Mouse (Mus musculus): ENCODE data around the gene Arrdc4. TPM values are rescaled to one million over a fixed set of nuclear protein-coding genes. Genes with fewer than 3 reads are reported as not detected.

The Arrdc4 gene
- polyA plus RNA-seq (2014; fragmentation: Nextera tagmentation; extraction: Ambion mirVana) = 21.1 and 21.3 TPM in 2 replicates

GRCm38 (mm10) chr7:68748761-68749635, at the start of gene Arrdc4:
Gene Arrdc4, minus strand, starts transcription at chr7:68749241.
- peak; percentile 98 for DNase-seq
- no peak for TF ChIP-seq CTCF (IDR thresholded peaks at IDR 0.05; ENCODE audit: low read depth)
- H3K36me3 ChIP-seq (ENCODE audit: insufficient read depth) = peaks cover 8% of the 10 kb centered on the region
- peaks cover 3% of the 10 kb centered on the region; the same call in 1 of the 2 replicates for H3K4me1 ChIP-seq (ENCODE audit: insufficient read depth)
- no peaks in the 10 kb centered on the region for H3K27me3 ChIP-seq (ENCODE audit: insufficient read depth, low read length)
- H3K4me2 ChIP-seq = peak within 1 kb of the TSS; percentile 91
- peak within 1 kb of the TSS; percentile 75 for H3K27ac ChIP-seq (ENCODE audit: low read depth)
- H3K9me3 ChIP-seq (ENCODE audit: low read depth, low read length) = no peaks in the 10 kb centered on the region
- ATAC-seq (ENCODE audit: insufficient read depth) = peak; percentile 100
- under 1% methylated on average over 54 of the region's 54 CpGs for WGBS
- peak within 1 kb of the TSS; percentile 78 for H3K4me3 ChIP-seq (ENCODE audit: low read depth, low read length)
- peak within 1 kb of the TSS; percentile 77 for H3K9ac ChIP-seq

- Histone ChIP-seq H3K4me3 (ENCODE audit: low read depth, low read length) (no peak overlapping the region), H3K36me3 (ENCODE audit: insufficient read depth) (no peaks in the 10 kb centered on the region), H3K9me3 (ENCODE audit: low read depth, low read length) (no peaks in the 10 kb centered on the region), H3K9ac (no peak overlapping the region), H3K27me3 (ENCODE audit: insufficient read depth, low read length) (no peaks in the 10 kb centered on the region), H3K4me2 (no peak overlapping the region), H3K4me1 (ENCODE audit: insufficient read depth) (no peaks in the 10 kb centered on the region), H3K27ac (ENCODE audit: low read depth) (no peak overlapping the region)
- ATAC-seq (ENCODE audit: insufficient read depth) (no peak), DNase-seq (no peak)
- no peak for TF ChIP-seq CTCF (IDR thresholded peaks at IDR 0.05; ENCODE audit: low read depth)
- WGBS = 74% methylated on average over 5 of the region's 5 CpGs
Measured at GRCm38 (mm10) chr7:68795578-68795977, 46.5 kb upstream of the Arrdc4 start.

GRCm38 (mm10) chr7:68788711-68789110, 39.7 kb upstream of the Arrdc4 start:
- no peaks in the 10 kb centered on the region for H3K27me3 ChIP-seq (ENCODE audit: insufficient read depth, low read length)
- no peak overlapping the region for H3K9ac ChIP-seq
- DNase-seq (peak; percentile 5), ATAC-seq (ENCODE audit: insufficient read depth) (no peak)
- no peak overlapping the region for H3K4me3 ChIP-seq (ENCODE audit: low read depth, low read length)
- WGBS = 79% methylated on average over 3 of the region's 3 CpGs
- H3K9me3 ChIP-seq (ENCODE audit: low read depth, low read length) = no peaks in the 10 kb centered on the region
- H3K27ac ChIP-seq (ENCODE audit: low read depth) = no peak overlapping the region
- no peak overlapping the region for H3K4me2 ChIP-seq
- no peaks in the 10 kb centered on the region for H3K36me3 ChIP-seq (ENCODE audit: insufficient read depth)
- no peak for TF ChIP-seq CTCF (IDR thresholded peaks at IDR 0.05; ENCODE audit: low read depth)
- no peaks in the 10 kb centered on the region for H3K4me1 ChIP-seq (ENCODE audit: insufficient read depth)

- Histone ChIP-seq H3K27ac (ENCODE audit: low read depth) (no peak overlapping the region), H3K4me3 (ENCODE audit: low read depth, low read length) (no peak overlapping the region), H3K36me3 (ENCODE audit: insufficient read depth) (no peaks in the 10 kb centered on the region), H3K27me3 (ENCODE audit: insufficient read depth, low read length) (no peaks in the 10 kb centered on the region), H3K4me1 (ENCODE audit: insufficient read depth) (no peaks in the 10 kb centered on the region), H3K9me3 (ENCODE audit: low read depth, low read length) (no peaks in the 10 kb centered on the region), H3K4me2 (no peak overlapping the region), H3K9ac (no peak overlapping the region)
- no peak for TF ChIP-seq CTCF (IDR thresholded peaks at IDR 0.05; ENCODE audit: low read depth)
- WGBS = 75% methylated on average over 2 of the region's 2 CpGs
- DNase-seq (no peak), ATAC-seq (ENCODE audit: insufficient read depth) (no peak)
Measured at GRCm38 (mm10) chr7:68771757-68772094, 22.7 kb upstream of the Arrdc4 start.

GRCm38 (mm10) chr7:68770894-68771756, 22.1 kb upstream of the Arrdc4 start:
- H3K27me3 ChIP-seq (ENCODE audit: insufficient read depth, low read length) = no peaks in the 10 kb centered on the region
- H3K4me3 ChIP-seq (ENCODE audit: low read depth, low read length) = no peak overlapping the region
- H3K4me1 ChIP-seq (ENCODE audit: insufficient read depth) = no peaks in the 10 kb centered on the region
- 58% methylated on average over 7 of the region's 7 CpGs for WGBS
- H3K9ac ChIP-seq = no peak overlapping the region
- no peaks in the 10 kb centered on the region for H3K36me3 ChIP-seq (ENCODE audit: insufficient read depth)
- ATAC-seq (ENCODE audit: insufficient read depth) (no peak), DNase-seq (peak; percentile 2)
- no peaks in the 10 kb centered on the region for H3K9me3 ChIP-seq (ENCODE audit: low read depth, low read length)
- TF ChIP-seq CTCF (IDR thresholded peaks at IDR 0.05; ENCODE audit: low read depth) = no peak
- H3K4me2 ChIP-seq = no peak overlapping the region
- H3K27ac ChIP-seq (ENCODE audit: low read depth) = no peak overlapping the region

GRCm38 (mm10) chr7:68765926-68766325, 16.9 kb upstream of the Arrdc4 start:
- Histone ChIP-seq H3K9me3 (ENCODE audit: low read depth, low read length) (no peaks in the 10 kb centered on the region), H3K4me2 (no peak overlapping the region), H3K36me3 (ENCODE audit: insufficient read depth) (no peaks in the 10 kb centered on the region), H3K4me3 (ENCODE audit: low read depth, low read length) (no peak overlapping the region), H3K27ac (ENCODE audit: low read depth) (no peak overlapping the region), H3K27me3 (ENCODE audit: insufficient read depth, low read length) (no peaks in the 10 kb centered on the region), H3K4me1 (ENCODE audit: insufficient read depth) (no peaks in the 10 kb centered on the region), H3K9ac (no peak overlapping the region)
- WGBS = 58% methylated on average over 4 of the region's 4 CpGs
- ATAC-seq (ENCODE audit: insufficient read depth) (no peak), DNase-seq (no peak)
- TF ChIP-seq CTCF (IDR thresholded peaks at IDR 0.05; ENCODE audit: low read depth) = no peak
